Mouse (Mus musculus): ENCODE data around the gene Crb1. TPM values are rescaled to one million over a fixed set of nuclear protein-coding genes. Genes with fewer than 3 reads are reported as not detected.

Gene Crb1
- polyA plus RNA-seq, 1 experiment: not detected

GRCm38 (mm10) chr1:139371341-139371740, 5.6 kb downstream of the Crb1 start:
- Histone ChIP-seq H3K27me3 (ENCODE audit: control insufficient read depth, insufficient read depth, low read length) (no peaks in the 10 kb centered on the region), H3K4me3 (ENCODE audit: low read depth, low read length) (no peak overlapping the region), H3K4me1 (ENCODE audit: control insufficient read depth, insufficient read depth, insufficient read length, low read length) (no peaks in the 10 kb centered on the region), H3K27ac (ENCODE audit: insufficient read depth, low read depth, low read length) (no peak overlapping the region), H3K36me3 (ENCODE audit: control insufficient read depth, insufficient read depth, low read length) (no peaks in the 10 kb centered on the region)
- TF ChIP-seq POLR2A (IDR thresholded peaks at IDR 0.05; ENCODE audit: low read depth, low read length): no peak
- TF ChIP-seq CTCF (IDR thresholded peaks at IDR 0.05; ENCODE audit: extremely low read depth, insufficient read length, insufficient replicate concordance, low read depth, low read length): no peak
- WGBS: 68% methylated on average over 6 of the region's 6 CpGs

GRCm38 (mm10) chr1:139348566-139348965, 28.3 kb downstream of the Crb1 start:
- no peak for TF ChIP-seq CTCF (IDR thresholded peaks at IDR 0.05; ENCODE audit: extremely low read depth, insufficient read length, insufficient replicate concordance, low read depth, low read length)
- no peak for TF ChIP-seq POLR2A (IDR thresholded peaks at IDR 0.05; ENCODE audit: low read depth, low read length)
- H3K27ac ChIP-seq (ENCODE audit: insufficient read depth, low read depth, low read length): no peak overlapping the region
- no peaks in the 10 kb centered on the region for H3K4me1 ChIP-seq (ENCODE audit: control insufficient read depth, insufficient read depth, insufficient read length, low read length)
- H3K36me3 ChIP-seq (ENCODE audit: control insufficient read depth, insufficient read depth, low read length): no peaks in the 10 kb centered on the region
- H3K4me3 ChIP-seq (ENCODE audit: low read depth, low read length): no peak overlapping the region
- H3K27me3 ChIP-seq (ENCODE audit: control insufficient read depth, insufficient read depth, low read length): no peaks in the 10 kb centered on the region
- WGBS: 43% methylated on average over 4 of the region's 4 CpGs

GRCm38 (mm10) chr1:139346602-139347371, 30.1 kb downstream of the Crb1 start:
- Histone ChIP-seq H3K4me3 (ENCODE audit: low read depth, low read length) (no peak overlapping the region), H3K27ac (ENCODE audit: insufficient read depth, low read depth, low read length) (no peak overlapping the region), H3K27me3 (ENCODE audit: control insufficient read depth, insufficient read depth, low read length) (no peaks in the 10 kb centered on the region), H3K36me3 (ENCODE audit: control insufficient read depth, insufficient read depth, low read length) (no peaks in the 10 kb centered on the region), H3K4me1 (ENCODE audit: control insufficient read depth, insufficient read depth, insufficient read length, low read length) (no peaks in the 10 kb centered on the region)
- TF ChIP-seq CTCF (IDR thresholded peaks at IDR 0.05; ENCODE audit: extremely low read depth, insufficient read length, insufficient replicate concordance, low read depth, low read length) (no peak), POLR2A (IDR thresholded peaks at IDR 0.05; ENCODE audit: low read depth, low read length) (no peak)
- 77% methylated on average over 11 of the region's 11 CpGs for WGBS

GRCm38 (mm10) chr1:139346030-139346601, 30.8 kb downstream of the Crb1 start:
- Histone ChIP-seq H3K36me3 (ENCODE audit: control insufficient read depth, insufficient read depth, low read length) (no peaks in the 10 kb centered on the region), H3K4me3 (ENCODE audit: low read depth, low read length) (no peak overlapping the region), H3K27me3 (ENCODE audit: control insufficient read depth, insufficient read depth, low read length) (no peaks in the 10 kb centered on the region), H3K4me1 (ENCODE audit: control insufficient read depth, insufficient read depth, insufficient read length, low read length) (no peaks in the 10 kb centered on the region), H3K27ac (ENCODE audit: insufficient read depth, low read depth, low read length) (no peak overlapping the region)
- no peak for TF ChIP-seq CTCF (IDR thresholded peaks at IDR 0.05; ENCODE audit: extremely low read depth, insufficient read length, insufficient replicate concordance, low read depth, low read length)
- TF ChIP-seq POLR2A (IDR thresholded peaks at IDR 0.05; ENCODE audit: low read depth, low read length): no peak
- 84% methylated on average over 6 of the region's 6 CpGs for WGBS

GRCm38 (mm10) chr1:139340178-139340859, 36.6 kb downstream of the Crb1 start:
- 3% methylated on average over 1 of the region's 2 CpGs for WGBS
- Histone ChIP-seq H3K27ac (ENCODE audit: insufficient read depth, low read depth, low read length) (no peak overlapping the region), H3K4me1 (ENCODE audit: control insufficient read depth, insufficient read depth, insufficient read length, low read length) (no peaks in the 10 kb centered on the region), H3K4me3 (ENCODE audit: low read depth, low read length) (no peak overlapping the region), H3K36me3 (ENCODE audit: control insufficient read depth, insufficient read depth, low read length) (no peaks in the 10 kb centered on the region), H3K27me3 (ENCODE audit: control insufficient read depth, insufficient read depth, low read length) (no peaks in the 10 kb centered on the region)
- TF ChIP-seq POLR2A (IDR thresholded peaks at IDR 0.05; ENCODE audit: low read depth, low read length) (no peak), CTCF (IDR thresholded peaks at IDR 0.05; ENCODE audit: extremely low read depth, insufficient read length, insufficient replicate concordance, low read depth, low read length) (no peak)

- H3K4me3 ChIP-seq (ENCODE audit: low read depth, low read length): no peak overlapping the region
- no peaks in the 10 kb centered on the region for H3K27me3 ChIP-seq (ENCODE audit: control insufficient read depth, insufficient read depth, low read length)
- no peaks in the 10 kb centered on the region for H3K36me3 ChIP-seq (ENCODE audit: control insufficient read depth, insufficient read depth, low read length)
- no peaks in the 10 kb centered on the region for H3K4me1 ChIP-seq (ENCODE audit: control insufficient read depth, insufficient read depth, insufficient read length, low read length)
- TF ChIP-seq CTCF (IDR thresholded peaks at IDR 0.05; ENCODE audit: extremely low read depth, insufficient read length, insufficient replicate concordance, low read depth, low read length): no peak
- TF ChIP-seq POLR2A (IDR thresholded peaks at IDR 0.05; ENCODE audit: low read depth, low read length): no peak
- WGBS: 67% methylated on average over 2 of the region's 2 CpGs
- no peak overlapping the region for H3K27ac ChIP-seq (ENCODE audit: insufficient read depth, low read depth, low read length)
Measured at GRCm38 (mm10) chr1:139336997-139337396, 39.9 kb downstream of the Crb1 start.

- Histone ChIP-seq H3K4me3 (ENCODE audit: low read depth, low read length) (no peak overlapping the region), H3K27ac (ENCODE audit: insufficient read depth, low read depth, low read length) (no peak overlapping the region), H3K4me1 (ENCODE audit: control insufficient read depth, insufficient read depth, insufficient read length, low read length) (no peaks in the 10 kb centered on the region), H3K36me3 (ENCODE audit: control insufficient read depth, insufficient read depth, low read length) (no peaks in the 10 kb centered on the region), H3K27me3 (ENCODE audit: control insufficient read depth, insufficient read depth, low read length) (no peaks in the 10 kb centered on the region)
- TF ChIP-seq CTCF (IDR thresholded peaks at IDR 0.05; ENCODE audit: extremely low read depth, insufficient read length, insufficient replicate concordance, low read depth, low read length): no peak
- TF ChIP-seq POLR2A (IDR thresholded peaks at IDR 0.05; ENCODE audit: low read depth, low read length): no peak
- WGBS: 62% methylated on average over 1 of the region's 1 CpGs
Measured at GRCm38 (mm10) chr1:139328811-139329210, 48.1 kb downstream of the Crb1 start.

Measured in small intestine, adult 2 months (tissue).